Mouse (Mus musculus) Patski (cell line): ENCODE measurements at regions not wholly inside any gene's neighbourhood (a gene's known extent, or its start where the extent isn't known, plus 50 kb on each side); places are given as distances from the start of the nearest gene placed in this dataset.

ENCODE experiments used
- ATAC-seq: fragments of 100-300 bp; one replicate; pipeline ENCODE4 v1.8.0; 2021
- CTCF ChIA-PET: fragments of 350-600 bp; sonication (Branson Sonifier 250); formaldehyde crosslinking; loops from one replicate; lab custom pipeline; 2022; ENCODE audit warnings: inconsistent platforms; lab: Charles Lee
- POLR2A ChIA-PET: fragments of 350-600 bp; sonication (Branson Sonifier 250); formaldehyde crosslinking; loops from one replicate; lab custom pipeline; 2022; ENCODE audit warnings: antibody characterized with exemption, inconsistent platforms; lab: Charles Lee
- DNase-seq: peaks from one replicate; pipeline ENCODE4 v3.0.0-alpha.2; 2011; ENCODE audit warnings: low read depth, low spot score
- H3K27me3 ChIP-seq: fragments of 371-371 bp; one replicate; pipeline ENCODE4 v1.5.1; 2021
- CTCF ChIP-seq: fragments of 100-300 bp; IDR thresholded peaks from one replicate; pipeline ENCODE4 v1.5.1; 2021
- in situ Hi-C: fragments of 300-500 bp; cut with MboI; formaldehyde crosslinking; loops from 3 replicates; pipeline ENCODE4 v1.11.1; 2018; ENCODE audit warnings: low pct_unique_long_range_greater_than_20kb, mixed read lengths

- CTCF ChIA-PET, result no interaction called here
- ATAC-seq (no peak), DNase-seq (no peak)
- no peak for TF ChIP-seq CTCF
- in situ Hi-C loops, result no loop called here
- peaks cover 7% of the 10 kb centered on the region for H3K27me3 ChIP-seq
- POLR2A ChIA-PET, result no interaction called here
Measured at GRCm38 (mm10) chr11:19670853-19671530, 253.2 kb upstream of the Spred2 start.

- in situ Hi-C loops, result no loop called here
- ChIA-PET POLR2A (no interaction called here), CTCF (no interaction called here)
- ATAC-seq (no peak), DNase-seq (no peak)
- H3K27me3 ChIP-seq, result peaks cover 11% of the 10 kb centered on the region
- TF ChIP-seq CTCF, result no peak
Measured at GRCm38 (mm10) chr11:19673012-19673411, 251.2 kb upstream of the Spred2 start.

GRCm38 (mm10) chr11:19676514-19676913, 247.7 kb upstream of the Spred2 start:
- H3K27me3 ChIP-seq, result peaks cover 23% of the 10 kb centered on the region
- DNase-seq, result no peak
- no peak for TF ChIP-seq CTCF
- ChIA-PET POLR2A (no interaction called here), CTCF (no interaction called here)
- no peak for ATAC-seq
- in situ Hi-C loops, result no loop called here

GRCm38 (mm10) chr11:19679041-19679440, 245.1 kb upstream of the Spred2 start:
- CTCF ChIA-PET, result no interaction called here
- TF ChIP-seq CTCF, result no peak
- H3K27me3 ChIP-seq, result peaks cover 25% of the 10 kb centered on the region
- no peak for ATAC-seq
- in situ Hi-C loops, result no loop called here
- DNase-seq, result no peak
- POLR2A ChIA-PET, result no interaction called here

- ATAC-seq (no peak), DNase-seq (no peak)
- in situ Hi-C loops, result no loop called here
- CTCF ChIA-PET, result no interaction called here
- no peak for TF ChIP-seq CTCF
- peaks cover 25% of the 10 kb centered on the region for H3K27me3 ChIP-seq
- POLR2A ChIA-PET, result no interaction called here
Measured at GRCm38 (mm10) chr11:19679669-19680068, 244.5 kb upstream of the Spred2 start.

GRCm38 (mm10) chr11:19701198-19701597, 223.0 kb upstream of the Spred2 start:
- TF ChIP-seq CTCF, result no peak
- no peak for ATAC-seq
- ChIA-PET POLR2A (no interaction called here), CTCF (no interaction called here)
- DNase-seq, result no peak
- H3K27me3 ChIP-seq, result peaks cover 33% of the 10 kb centered on the region
- in situ Hi-C loops, result no loop called here

- CTCF ChIA-PET, result no interaction called here
- DNase-seq (no peak), ATAC-seq (no peak)
- POLR2A ChIA-PET, result no interaction called here
- TF ChIP-seq CTCF, result no peak
- peaks cover 53% of the 10 kb centered on the region for H3K27me3 ChIP-seq
- in situ Hi-C loops, result no loop called here
Measured at GRCm38 (mm10) chr11:19708821-19709220, 215.4 kb upstream of the Spred2 start.

- H3K27me3 ChIP-seq, result peaks cover 57% of the 10 kb centered on the region
- no peak for TF ChIP-seq CTCF
- CTCF ChIA-PET, result no interaction called here
- in situ Hi-C loops, result no loop called here
- DNase-seq, result no peak
- ATAC-seq, result no peak
- POLR2A ChIA-PET, result no interaction called here
Measured at GRCm38 (mm10) chr11:19709337-19709736, 214.8 kb upstream of the Spred2 start.

- in situ Hi-C loops, result no loop called here
- H3K27me3 ChIP-seq, result peaks cover 58% of the 10 kb centered on the region
- ATAC-seq (no peak), DNase-seq (no peak)
- ChIA-PET CTCF (no interaction called here), POLR2A (no interaction called here)
- TF ChIP-seq CTCF, result no peak
Measured at GRCm38 (mm10) chr11:19713091-19713490, 211.1 kb upstream of the Spred2 start.

- H3K27me3 ChIP-seq, result peaks cover 53% of the 10 kb centered on the region
- ChIA-PET CTCF (interaction anchor here (1.4 kb wide), 1 partner anchor 13 kb away, joined by 6 read pairs; no protein-coding TSS in a partner anchor), POLR2A (no interaction called here)
- DNase-seq, result no peak
- no peak for ATAC-seq
- in situ Hi-C loops, result no loop called here
- TF ChIP-seq CTCF, result no peak
Measured at GRCm38 (mm10) chr11:19713597-19713996, 210.6 kb upstream of the Spred2 start.

GRCm38 (mm10) chr11:19714211-19714610, 210.0 kb upstream of the Spred2 start:
- CTCF ChIA-PET, result interaction anchor here (0.6 to 1.4 kb wide), 3 partner anchors 13 to 1423 kb away, joined by 3 to 6 read pairs (median 3); no protein-coding TSS in a partner anchor

More at GRCm38 (mm10) chr11:19714211-19714610, 210.0 kb upstream of the Spred2 start:
- POLR2A ChIA-PET, result interaction anchor here (0.7 kb wide), 2 partner anchors 988 to 1172 kb away, joined by 3 to 5 read pairs; no protein-coding TSS in a partner anchor
- no peak for TF ChIP-seq CTCF
- H3K27me3 ChIP-seq, result peaks cover 50% of the 10 kb centered on the region
- DNase-seq (no peak), ATAC-seq (no peak)
- in situ Hi-C loops, result no loop called here
